Mouse (Mus musculus) stomach, postnatal 0 days (tissue): ENCODE data around the gene Ift46.

Experiments
- CTCF ChIP-seq: IDR thresholded peaks from 2 replicates; pipeline ENCODE4 v1.5.1; 2016; ENCODE audit warnings: antibody characterized with exemption, low read depth, mild to moderate bottlenecking, moderate library complexity
- EP300 ChIP-seq: optimal IDR thresholded peaks from 2 replicates; pipeline ENCODE3; 2016; ENCODE audit warnings: antibody characterized with exemption

GRCm38 (mm10) chr9:44740663-44741192 is 27.0 kb upstream of the Ift46 start:
- TF ChIP-seq CTCF, result peak; percentile 48
- TF ChIP-seq EP300, result no peak
